Mouse (Mus musculus): ENCODE measurements around the gene Actn1.

DNA sequence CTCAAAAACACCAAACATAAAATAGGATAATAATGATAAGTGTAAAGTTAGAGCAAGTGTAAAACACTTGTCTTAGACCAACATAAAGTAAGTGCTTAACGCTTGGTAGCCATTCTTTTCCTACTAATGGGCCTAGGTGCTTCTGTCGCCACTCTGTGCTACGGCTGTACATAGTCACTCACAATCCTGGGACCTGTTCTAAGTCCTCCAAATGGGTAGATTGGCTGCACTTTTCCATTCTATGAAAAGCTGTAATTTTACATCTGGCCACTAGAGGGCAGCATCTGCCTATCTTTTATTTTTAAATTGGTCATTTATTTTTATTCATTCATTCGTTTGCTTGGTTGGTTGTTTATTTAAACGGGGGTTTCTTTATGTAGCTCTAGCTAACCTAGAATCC lies 102.5 kb downstream of the Actn1 start:
- TF ChIP-seq CTCF (IDR thresholded peaks at IDR 0.05; ENCODE audit: low read depth) (peak; percentile 66), EP300 (IDR thresholded peaks at IDR 0.05; ENCODE audit: low read depth) (no peak)

Data from heart, postnatal 0 days (tissue).